Mouse (Mus musculus): ENCODE measurements around the gene Nme3.

GRCm38 (mm10) chr17:24936259-24937237 lies 40.2 kb downstream of the Nme3 start, which contains the start of gene Mapk8ip3:
- TF ChIP-seq GATA1 (IDR thresholded peaks at IDR 0.05; ENCODE audit: borderline replicate concordance, low read length) (no peak), FLI1 (IDR thresholded peaks at IDR 0.05; ENCODE audit: low read length) (peak; percentile 59; the same call in 1 of the 2 replicates)
